Mouse (Mus musculus) MEL (cell line): ENCODE data around the gene Tnnc2. TPM values are rescaled to one million over a fixed set of nuclear protein-coding genes. Genes with fewer than 3 reads are reported as not detected.
A peak's percentile ranks its signal among the peaks of the same experiment; 100 is the strongest.

Experiments used
- DNase-seq: peaks from one replicate; pipeline ENCODE4 v3.0.0; 2011; ENCODE audit warnings: low read depth, low spot score
- H3K27ac ChIP-seq: 2 replicates; pipeline ENCODE4 v1.5.1; 2012; ENCODE audit warnings: low read depth, mild to moderate bottlenecking, control low read depth, low read length, moderate library complexity; ENCODE audit not compliant: control insufficient read depth
- H3K27me3 ChIP-seq, 2 experiments: fragments of 150-350 bp in 1 of 2; sonication (generic) in 1 of 2; 2 replicates each; pipeline ENCODE4 v1.6.1; 2012; ENCODE audit warnings: low read length in 2 of 2, mild to moderate bottlenecking in 2 of 2, improper control_type of control experiment in 1 of 2, moderate library complexity in 1 of 2; ENCODE audit not compliant: insufficient read depth in 2 of 2, control insufficient read depth in 1 of 2
- H3K36me3 ChIP-seq, 2 experiments: 2 replicates each; pipeline ENCODE4 v1.6.1; 2012 to 2014; ENCODE audit warnings: low read length in 2 of 2, improper control_type of control experiment in 1 of 2, inconsistent platforms in 1 of 2, mild to moderate bottlenecking in 1 of 2; ENCODE audit not compliant: insufficient read depth in 2 of 2, control insufficient read depth in 1 of 2
- H3K4me1 ChIP-seq, 2 experiments: fragments of 150-350 bp in 1 of 2; sonication (generic) in 1 of 2; 2 replicates each; pipeline ENCODE4 v1.6.1; 2012; ENCODE audit warnings: low read length in 2 of 2, improper control_type of control experiment in 1 of 2, mild to moderate bottlenecking in 1 of 2; ENCODE audit not compliant: insufficient read depth in 2 of 2, control insufficient read depth in 1 of 2
- H3K4me3 ChIP-seq, 2 experiments: fragments of 150-350 bp in 1 of 2; sonication (generic) in 1 of 2; 2 replicates each; pipeline ENCODE4 v1.5.1; 2012; ENCODE audit warnings: low read depth in 2 of 2, low read length in 2 of 2, mild to moderate bottlenecking in 2 of 2, moderate library complexity in 2 of 2, control low read depth in 1 of 2, improper control_type of control experiment in 1 of 2; ENCODE audit not compliant: control insufficient read depth in 1 of 2, insufficient read depth in 1 of 2
- H3K79me2 ChIP-seq: 2 replicates; pipeline ENCODE4 v1.6.1; 2012; ENCODE audit warnings: mild to moderate bottlenecking, low read length, moderate library complexity; ENCODE audit not compliant: control insufficient read depth, poor library complexity, insufficient read depth
- H3K9ac ChIP-seq: 2 replicates; pipeline ENCODE4 v1.6.1; 2012; ENCODE audit warnings: low read depth, mild to moderate bottlenecking, control low read depth, low read length, moderate library complexity; ENCODE audit not compliant: control insufficient read depth, poor library complexity, severe bottlenecking
- H3K9me3 ChIP-seq: fragments of 150-350 bp; sonication (generic); replicated peaks from 2 replicates; pipeline ENCODE4 v1.6.1; 2012; ENCODE audit warnings: mild to moderate bottlenecking, low read length, improper control_type of control experiment, moderate library complexity; ENCODE audit not compliant: insufficient read depth
- BHLHE40 ChIP-seq: IDR thresholded peaks from 2 replicates; pipeline ENCODE4 v1.6.1; 2012; ENCODE audit warnings: low read depth, mild to moderate bottlenecking, inconsistent platforms, low read length, improper control_type of control experiment, borderline replicate concordance
- CHD2 ChIP-seq: IDR thresholded peaks from 2 replicates; pipeline ENCODE4 v1.6.1; 2011; ENCODE audit warnings: low read length, improper control_type of control experiment
- CTCF ChIP-seq, 3 experiments: IDR thresholded peaks in 2 of 3; conservative IDR thresholded peaks in 1 of 3; 2 replicates each; pipeline ENCODE4 v1.5.1; 2011 to 2012; ENCODE audit warnings: low read length in 3 of 3, low read depth in 2 of 3, mild to moderate bottlenecking in 2 of 3, improper control_type of control experiment in 1 of 3, inconsistent platforms in 1 of 3, mixed read lengths in 1 of 3, moderate library complexity in 1 of 3; ENCODE audit not compliant: control insufficient read depth in 1 of 3, insufficient read depth in 1 of 3, poor library complexity in 1 of 3, severe bottlenecking in 1 of 3
- ELF1 ChIP-seq: IDR thresholded peaks from 2 replicates; pipeline ENCODE4 v1.6.1; 2014; ENCODE audit warnings: low read depth, mild to moderate bottlenecking, inconsistent platforms, low read length, improper control_type of control experiment, moderate library complexity
- ETS1 ChIP-seq: IDR thresholded peaks from 2 replicates; pipeline ENCODE4 v1.6.1; 2012; ENCODE audit warnings: low read depth, mild to moderate bottlenecking, inconsistent platforms, low read length, improper control_type of control experiment, moderate library complexity
- GABPA ChIP-seq: IDR thresholded peaks from 2 replicates; pipeline ENCODE4 v1.6.1; 2012; ENCODE audit warnings: low read depth, mild to moderate bottlenecking, inconsistent platforms, low read length, improper control_type of control experiment, moderate library complexity
- GATA1 ChIP-seq: IDR thresholded peaks from 2 replicates; pipeline ENCODE4 v1.6.1; 2011; ENCODE audit warnings: low read depth, low read length, improper control_type of control experiment
- JUND ChIP-seq: IDR thresholded peaks from 2 replicates; pipeline ENCODE4 v1.6.1; 2011; ENCODE audit warnings: low read depth, mild to moderate bottlenecking, improper control_type of control experiment, low read length
- KAT2A ChIP-seq: conservative IDR thresholded peaks from 2 replicates; pipeline ENCODE4 v1.6.1; 2012; ENCODE audit warnings: low read depth, low read length, improper control_type of control experiment, inconsistent platforms
- MAFK ChIP-seq: IDR thresholded peaks from 2 replicates; pipeline ENCODE4 v1.6.1; 2011; ENCODE audit warnings: low read depth, mild to moderate bottlenecking, low read length, improper control_type of control experiment, borderline replicate concordance
- MAX ChIP-seq: IDR thresholded peaks from 2 replicates; pipeline ENCODE4 v1.6.1; 2011; ENCODE audit warnings: low read length, improper control_type of control experiment
- MAZ ChIP-seq: IDR thresholded peaks from 2 replicates; pipeline ENCODE4 v1.6.1; 2012; ENCODE audit warnings: low read depth, mild to moderate bottlenecking, inconsistent platforms, low read length, improper control_type of control experiment
- MXI1 ChIP-seq: IDR thresholded peaks from 2 replicates; pipeline ENCODE4 v1.6.1; 2011; ENCODE audit warnings: mild to moderate bottlenecking, low read depth, low read length, improper control_type of control experiment
- MYB ChIP-seq: IDR thresholded peaks from 2 replicates; pipeline ENCODE4 v1.6.1; 2011; ENCODE audit warnings: mild to moderate bottlenecking, low read depth, low read length, improper control_type of control experiment
- MYC ChIP-seq: IDR thresholded peaks from 2 replicates; pipeline ENCODE4 v1.6.1; 2011; ENCODE audit warnings: low read depth, mild to moderate bottlenecking, low read length, improper control_type of control experiment, moderate library complexity
- NELFE ChIP-seq: IDR thresholded peaks from 2 replicates; pipeline ENCODE4 v1.6.1; 2011; ENCODE audit warnings: low read depth, low read length, improper control_type of control experiment
- POLR2A ChIP-seq, 2 experiments: IDR thresholded peaks; 2 replicates each; pipeline ENCODE4 v1.6.1; 2011 to 2012; ENCODE audit warnings: low read length in 2 of 2, mild to moderate bottlenecking in 2 of 2, control low read depth in 1 of 2, improper control_type of control experiment in 1 of 2, low read depth in 1 of 2, moderate library complexity in 1 of 2; ENCODE audit not compliant: control insufficient read depth in 1 of 2, insufficient read depth in 1 of 2, poor library complexity in 1 of 2
- POLR2AphosphoS2 ChIP-seq: IDR thresholded peaks from 2 replicates; pipeline ENCODE4 v1.6.1; 2011; ENCODE audit warnings: low read length, improper control_type of control experiment
- POLR2AphosphoS5 ChIP-seq: IDR thresholded peaks from 2 replicates; pipeline ENCODE4 v1.6.1; 2012; ENCODE audit warnings: low read depth, borderline replicate concordance, mild to moderate bottlenecking, inconsistent platforms, low read length, moderate library complexity, mixed read lengths
- RAD21 ChIP-seq: IDR thresholded peaks from 2 replicates; pipeline ENCODE4 v1.6.1; 2011; ENCODE audit warnings: mild to moderate bottlenecking, low read depth, low read length, improper control_type of control experiment
- RCOR1 ChIP-seq: IDR thresholded peaks from 2 replicates; pipeline ENCODE4 v1.6.1; 2012; ENCODE audit warnings: low read depth, mild to moderate bottlenecking, inconsistent platforms, low read length, improper control_type of control experiment
- SIN3A ChIP-seq: IDR thresholded peaks from 2 replicates; pipeline ENCODE4 v1.6.1; 2012; ENCODE audit warnings: low read length, improper control_type of control experiment, inconsistent platforms
- SMC3 ChIP-seq: IDR thresholded peaks from 2 replicates; pipeline ENCODE4 v1.6.1; 2011; ENCODE audit warnings: low read depth, low read length, improper control_type of control experiment
- TCF12 ChIP-seq: IDR thresholded peaks from 2 replicates; pipeline ENCODE4 v1.6.1; 2014; ENCODE audit warnings: low read depth, mild to moderate bottlenecking, inconsistent platforms, low read length, improper control_type of control experiment, moderate library complexity
- UBTF ChIP-seq: IDR thresholded peaks from 2 replicates; pipeline ENCODE4 v1.6.1; 2012; ENCODE audit warnings: low read depth, mild to moderate bottlenecking, inconsistent platforms, low read length, improper control_type of control experiment, moderate library complexity, borderline replicate concordance; ENCODE audit not compliant: insufficient read depth
- USF2 ChIP-seq, 2 experiments: IDR thresholded peaks; 2 replicates each; pipeline ENCODE4 v1.6.1; 2011 to 2012; ENCODE audit warnings: improper control_type of control experiment in 2 of 2, low read length in 2 of 2, borderline replicate concordance in 1 of 2, inconsistent platforms in 1 of 2, low read depth in 1 of 2, mild to moderate bottlenecking in 1 of 2; ENCODE audit not compliant: insufficient read depth in 1 of 2
- ZC3H11A ChIP-seq: IDR thresholded peaks from 2 replicates; pipeline ENCODE4 v1.6.1; 2012; ENCODE audit warnings: low read depth, mild to moderate bottlenecking, inconsistent platforms, low read length, improper control_type of control experiment
- ZKSCAN1 ChIP-seq: IDR thresholded peaks from 2 replicates; pipeline ENCODE4 v1.6.1; 2012; ENCODE audit warnings: low read depth, mild to moderate bottlenecking, inconsistent platforms, low read length, improper control_type of control experiment, moderate library complexity
- ZMIZ1 ChIP-seq: IDR thresholded peaks from 2 replicates; pipeline ENCODE4 v1.6.1; 2012; ENCODE audit warnings: low read depth, mild to moderate bottlenecking, inconsistent platforms, low read length, improper control_type of control experiment, moderate library complexity
- ZNF384 ChIP-seq: IDR thresholded peaks from 2 replicates; pipeline ENCODE4 v1.6.1; 2012; ENCODE audit warnings: low read depth, mild to moderate bottlenecking, inconsistent platforms, low read length, improper control_type of control experiment
- polyA plus RNA-seq, 2 experiments: library from polyadenylated mRNA; stranded (reverse) in 1 of 2; unstranded in 1 of 2; fragments of >175 nt in 1 of 2; fragments of >200 nt in 1 of 2; gene quantifications; 2 replicates each; pipeline versions ENCODE4 v1.2.1 to v1.2.4; 2012; ENCODE audit warnings: low replicate concordance in 2 of 2, low read depth in 1 of 2; ENCODE audit not compliant: insufficient read length in 2 of 2, insufficient read depth in 1 of 2, missing spikeins in 1 of 2
- total RNA-seq: library from RNA; depleted of rRNA; stranded (reverse); fragments of 300-350 nt; gene quantifications from 2 replicates; pipeline ENCODE4 v1.2.3, GENCODE M21; 2012

Gene Tnnc2
- total and polyA plus RNA-seq, 3 experiments: not detected

GRCm38 (mm10) chr2:164795868-164796267 lies 16.1 kb upstream of the Tnnc2 start:
- Histone ChIP-seq H3K9me3 (no peaks in the 10 kb centered on the region), H3K27ac (no peak overlapping the region), H3K4me3 (no peak overlapping the region), H3K4me1 (no peaks in the 10 kb centered on the region), H3K79me2 (no peaks in the 10 kb centered on the region), H3K9ac (no peak overlapping the region), H3K27me3 (no peaks in the 10 kb centered on the region), H3K36me3 (peaks cover 0 to 5% of the 10 kb centered on the region in 2 experiments; a peak in 3 of 4 replicates)
- DNase-seq: no peak
- no peak for TF ChIP-seq ZNF384
- no peak for TF ChIP-seq NELFE
- no peak for TF ChIP-seq POLR2A (IDR thresholded peaks at IDR 0.05; ENCODE audit: control insufficient read depth in 1 of 2, insufficient read depth in 1 of 2, low read depth in 1 of 2, low read length in 2 of 2, poor library complexity in 1 of 2)
- no peak for TF ChIP-seq RCOR1
- no peak for TF ChIP-seq RAD21
- TF ChIP-seq JUND: no peak
- no peak for TF ChIP-seq MXI1
- no peak for TF ChIP-seq TCF12
- no peak for TF ChIP-seq ELF1
- TF ChIP-seq ZKSCAN1: no peak
- TF ChIP-seq ETS1: no peak
- TF ChIP-seq GABPA: no peak
- TF ChIP-seq MAZ: no peak
- no peak for TF ChIP-seq UBTF

DNA sequence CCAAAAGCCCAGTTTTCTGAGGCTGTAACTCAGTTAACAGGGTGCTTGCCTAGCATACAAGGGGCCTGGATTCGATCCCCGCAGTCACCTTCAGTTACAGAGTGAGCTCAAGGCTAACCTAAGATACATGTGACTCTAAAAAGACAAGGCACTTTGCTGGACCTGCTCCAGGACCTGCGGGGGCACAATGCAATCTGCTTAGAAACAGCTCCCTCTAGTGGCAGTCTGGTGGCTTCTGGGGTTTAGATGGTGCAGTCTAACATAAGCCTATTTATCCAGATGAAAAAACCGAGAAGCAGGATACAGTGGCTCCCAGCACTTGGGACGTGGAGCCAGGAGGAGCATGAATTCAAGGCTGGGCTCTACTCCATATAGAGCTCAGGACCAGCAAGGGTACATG lies 14.5 kb upstream of the Tnnc2 start:
- Histone ChIP-seq H3K9ac (peak overlapping the region; percentile 35; the same call in 1 of the 2 replicates), H3K27ac (no peak overlapping the region), H3K4me1 (no peaks in the 10 kb centered on the region), H3K9me3 (no peaks in the 10 kb centered on the region), H3K4me3 (no peak overlapping the region), H3K79me2 (no peaks in the 10 kb centered on the region), H3K36me3 (peaks cover 0 to 5% of the 10 kb centered on the region in 2 experiments; a peak in 2 of 4 replicates), H3K27me3 (no peaks in the 10 kb centered on the region)
- DNase-seq: peak; percentile 95
- TF ChIP-seq MAFK (no peak), KAT2A (no peak), POLR2AphosphoS2 (no peak), MYB (no peak), CHD2 (no peak), SIN3A (no peak), ZMIZ1 (no peak), ELF1 (no peak), GABPA (no peak), BHLHE40 (peak; percentile 26; the same call in 1 of the 2 replicates), MYC (peak; percentile 74; the same call in 1 of the 2 replicates), POLR2A (IDR thresholded peaks at IDR 0.05; ENCODE audit: control insufficient read depth in 1 of 2, insufficient read depth in 1 of 2, low read depth in 1 of 2, low read length in 2 of 2, poor library complexity in 1 of 2) (no peak), USF2 (IDR thresholded peaks at IDR 0.05; ENCODE audit: borderline replicate concordance in 1 of 2, insufficient read depth in 1 of 2, low read depth in 1 of 2, low read length in 2 of 2) (no peak), MXI1 (peak; percentile 79), RAD21 (peak; percentile 63), ZC3H11A (no peak; the same call in 1 of the 2 replicates), MAZ (peak; percentile 86), MAX (no peak), ZKSCAN1 (no peak), GATA1 (no peak), SMC3 (peak; percentile 60), CTCF (IDR thresholded peaks at IDR 0.05 in 2 of 3, conservative IDR thresholded peaks at IDR 0.05 in 1 of 3; ENCODE audit: control insufficient read depth in 1 of 3, insufficient read depth in 1 of 3, low read depth in 2 of 3, low read length in 3 of 3, poor library complexity in 1 of 3, severe bottlenecking in 1 of 3) (peak; percentile 83 to 95 (median 93)), UBTF (no peak), POLR2AphosphoS5 (no peak), ETS1 (0 out of 2 replicates have a peak, but pooled peaks have one; percentile 13), ZNF384 (peak; percentile 25; the same call in 1 of the 2 replicates)
